Mouse (Mus musculus) bone marrow, adult 2 months (tissue): ENCODE results near the gene Hist2h2ab.

Experiments
- CTCF ChIP-seq: fragments of 200-500 bp; IDR thresholded peaks from 2 replicates; pipeline ENCODE4 v1.5.1; 2011; ENCODE audit warnings: low read length, control low read depth; ENCODE audit not compliant: control insufficient read depth, insufficient read depth
- POLR2A ChIP-seq: fragments of 200-500 bp; IDR thresholded peaks from 2 replicates; pipeline ENCODE4 v1.6.1; 2011; ENCODE audit warnings: low read depth, mild to moderate bottlenecking, control low read depth, low read length, borderline replicate concordance; ENCODE audit not compliant: control insufficient read depth

GRCm38 (mm10) chr3:96194966-96195365, 24.7 kb upstream of the Hist2h2ab start:
- no peak for TF ChIP-seq POLR2A
- no peak for TF ChIP-seq CTCF
